In the genomic region with DNA sequence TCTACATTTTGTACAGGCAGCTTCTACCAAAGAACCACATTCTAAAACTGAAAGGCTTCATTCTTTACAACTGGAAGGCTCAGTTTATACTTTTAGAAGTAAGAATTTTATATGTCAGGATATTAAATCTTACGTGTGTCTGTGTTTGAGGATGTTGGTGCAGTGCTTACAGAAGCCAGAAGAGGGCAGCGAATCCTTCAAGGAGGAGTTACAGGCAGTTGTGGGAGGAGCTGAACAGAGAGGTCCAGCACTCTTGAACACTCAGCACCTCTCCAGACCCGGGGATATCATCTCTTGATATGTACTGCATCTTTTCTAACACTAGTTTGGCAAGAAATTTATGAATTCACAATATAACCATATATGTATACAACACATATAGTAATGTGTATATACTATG, we compare ENCODE assay signal across 17 mouse cellular contexts.
DNase-seq lines count a peak whose midpoint lies in the region; ATAC-seq and TF ChIP-seq lines count a peak whose summit lies in the region.
"Had no signal": no experiment of that assay in that cellular context is flagged by ENCODE, and none has a peak within 500 bp of the region (broad histone marks: within the 10 kb centered on the region; RNA-seq: fewer than 3 reads in every experiment).

No protein-coding gene starts in this region.

- no peaks in the 10 kb centered on the region for H3K36me3 ChIP-seq in kidney, adult 2 months (ENCODE audit: control insufficient read depth, insufficient read depth, low read length)
- H3K36me3 ChIP-seq in kidney, embryonic 15.5 days = no peaks in the 10 kb centered on the region
- H3K36me3 ChIP-seq in ES-Bruce4 (ENCODE audit: control insufficient read depth, insufficient read depth, low read length, poor library complexity, severe bottlenecking) = no peaks in the 10 kb centered on the region
- no peaks in the 10 kb centered on the region for H3K36me3 ChIP-seq in liver, embryonic 11.5 days (ENCODE audit: control insufficient read depth, insufficient read depth, low read length)
- H3K36me3 ChIP-seq: forebrain, embryonic 15.5 days; liver, embryonic 12.5 days had no signal

- WGBS in kidney, adult 2 months = 69% methylated on average over 3 of the region's 3 CpGs
- WGBS in kidney, embryonic 15.5 days = 76% methylated on average over 3 of the region's 3 CpGs
- 57% methylated on average over 3 of the region's 3 CpGs for WGBS in liver, embryonic 11.5 days

- TF ChIP-seq POLR2A in kidney, adult 2 months (IDR thresholded peaks at IDR 0.05; ENCODE audit: low read depth, low read length) = no peak
- TF ChIP-seq POLR2A in ES-Bruce4 (IDR thresholded peaks at IDR 0.05; ENCODE audit: insufficient read depth, low read length) = no peak

- H3K9me3 ChIP-seq in kidney, embryonic 15.5 days (replicated peaks) = no peaks in the 10 kb centered on the region
- no peaks in the 10 kb centered on the region for H3K9me3 ChIP-seq in ES-Bruce4 (replicated peaks; ENCODE audit: control insufficient read depth, insufficient read depth, low read length, poor library complexity, severe bottlenecking)
- no peaks in the 10 kb centered on the region for H3K9me3 ChIP-seq in liver, embryonic 11.5 days (ENCODE audit: control insufficient read depth, low read length)
- H3K9me3 ChIP-seq: forebrain, embryonic 15.5 days; liver, embryonic 12.5 days had no signal

- no peak for TF ChIP-seq CTCF in kidney, adult 2 months (conservative IDR thresholded peaks at IDR 0.05; ENCODE audit: insufficient read depth, insufficient read length, low read depth, low read length)
- peak; percentile 32 for TF ChIP-seq CTCF in ES-Bruce4 (IDR thresholded peaks at IDR 0.05; ENCODE audit: low read depth, low read length)

- no peak overlapping the region for H3K4me3 ChIP-seq in kidney, adult 2 months (ENCODE audit: insufficient read depth, low read depth, low read length)
- H3K4me3 ChIP-seq in kidney, embryonic 15.5 days (replicated peaks) = no peak overlapping the region
- no peak overlapping the region for H3K4me3 ChIP-seq in ES-Bruce4 (ENCODE audit: low read depth, low read length)
- H3K4me3 ChIP-seq in liver, embryonic 11.5 days (ENCODE audit: low read depth, low read length) = no peak overlapping the region
- H3K4me3 ChIP-seq: forebrain, embryonic 15.5 days; liver, embryonic 12.5 days had no signal

- TF ChIP-seq EP300 in ES-Bruce4 (IDR thresholded peaks at IDR 0.05; ENCODE audit: insufficient read depth, low read depth, low read length) = no peak

- no peak for ATAC-seq in kidney, embryonic 15.5 days (replicated peaks; ENCODE audit: low FRiP score)
- ATAC-seq in liver, embryonic 11.5 days (replicated peaks; ENCODE audit: low FRiP score) = no peak
- ATAC-seq: forebrain, embryonic 15.5 days; liver, embryonic 12.5 days had no signal

- no peaks in the 10 kb centered on the region for H3K27me3 ChIP-seq in kidney, adult 2 months (replicated peaks; ENCODE audit: control insufficient read depth, insufficient read depth, low read length)
- H3K27me3 ChIP-seq in kidney, embryonic 15.5 days = no peaks in the 10 kb centered on the region
- no peaks in the 10 kb centered on the region for H3K27me3 ChIP-seq in ES-Bruce4 (ENCODE audit: control insufficient read depth, insufficient read depth, low read length, poor library complexity, severe bottlenecking)
- no peaks in the 10 kb centered on the region for H3K27me3 ChIP-seq in liver, embryonic 11.5 days (replicated peaks; ENCODE audit: control insufficient read depth, insufficient read depth, low read length)
- H3K27me3 ChIP-seq: CH12.LX; forebrain, embryonic 15.5 days; liver, embryonic 12.5 days had no signal

- no peaks in the 10 kb centered on the region for H3K4me1 ChIP-seq in kidney, adult 2 months (ENCODE audit: control insufficient read depth, insufficient read depth, low read length)
- H3K4me1 ChIP-seq in kidney, embryonic 15.5 days = no peaks in the 10 kb centered on the region
- no peaks in the 10 kb centered on the region for H3K4me1 ChIP-seq in ES-Bruce4 (ENCODE audit: control insufficient read depth, insufficient read depth, low read length)
- H3K4me1 ChIP-seq in liver, embryonic 11.5 days (replicated peaks; ENCODE audit: control insufficient read depth, insufficient read depth, low read length) = no peaks in the 10 kb centered on the region
- H3K4me1 ChIP-seq: forebrain, embryonic 15.5 days; liver, embryonic 12.5 days had no signal

- peak; percentile 14 for DNase-seq in kidney, adult 2 months
- DNase-seq in NIH3T3 (ENCODE audit: low read depth) = peak; percentile 14
- peak; percentile 3 for DNase-seq in embryo, embryonic 9.5 days (ENCODE audit: extremely low spot score)
- no peak for DNase-seq in Muller cell, postnatal 12 days (ENCODE audit: inconsistent ontology term)
- no peak for DNase-seq in frontal cortex, adult 2 months (ENCODE audit: extremely low spot score in 1 of 2, low spot score in 1 of 2)
- no peak for DNase-seq in liver, embryonic 11.5 days (ENCODE audit: low spot score)
- DNase-seq: gastrocnemius, postnatal 10 days; heart, postnatal 36 days; layer of hippocampus, adult 9-11 months; thymus, postnatal 25 days had no signal

- H3K9ac ChIP-seq in kidney, embryonic 15.5 days = no peak overlapping the region
- no peak overlapping the region for H3K9ac ChIP-seq in ES-Bruce4 (ENCODE audit: low read depth, poor library complexity, severe bottlenecking)
- no peak overlapping the region for H3K9ac ChIP-seq in liver, embryonic 11.5 days (ENCODE audit: low read depth, low read length)
- H3K9ac ChIP-seq: forebrain, embryonic 15.5 days; liver, embryonic 12.5 days had no signal

- H3K4me2 ChIP-seq in kidney, embryonic 15.5 days = no peak overlapping the region
- no peak overlapping the region for H3K4me2 ChIP-seq in liver, embryonic 11.5 days
- H3K4me2 ChIP-seq: forebrain, embryonic 15.5 days; heart, embryonic 11.5 days; liver, embryonic 12.5 days; midbrain, embryonic 11.5 days had no signal

- H3K27ac ChIP-seq in kidney, adult 2 months (ENCODE audit: insufficient read depth, low read depth, low read length) = no peak overlapping the region
- no peak overlapping the region for H3K27ac ChIP-seq in kidney, embryonic 15.5 days
- H3K27ac ChIP-seq in ES-Bruce4 (ENCODE audit: insufficient read depth, low read length) = no peak overlapping the region
- H3K27ac ChIP-seq in liver, embryonic 11.5 days (ENCODE audit: low read depth, low read length) = no peak overlapping the region
- H3K27ac ChIP-seq: forebrain, embryonic 15.5 days; liver, embryonic 12.5 days had no signal

Comparison
In these comparisons a context has a peak if more than half of its experiments do, and no peak if none do; other contexts are left out.
1. DNase-seq: peak in kidney, adult 2 months (single experiment), NIH3T3 (single experiment) and embryo, embryonic 9.5 days (single experiment); none in Muller cell, postnatal 12 days (single experiment), frontal cortex, adult 2 months (0 of 2) and liver, embryonic 11.5 days (single experiment).